Mouse (Mus musculus) ES-Bruce4 (cell line): ENCODE measurements around the gene Sema3e.

ENCODE experiments used
- CTCF ChIP-seq: IDR thresholded peaks from one replicate; pipeline ENCODE4 v1.8.1; 2011; ENCODE audit warnings: low read depth, low read length
- POLR2A ChIP-seq: IDR thresholded peaks from one replicate; pipeline ENCODE4 v1.8.1; 2011; ENCODE audit warnings: low read length; ENCODE audit not compliant: insufficient read depth

- TF ChIP-seq CTCF, result no peak
- no peak for TF ChIP-seq POLR2A
Measured at GRCm38 (mm10) chr5:14231027-14231426, 206.0 kb downstream of the Sema3e start.
